Mouse (Mus musculus): ENCODE results near the gene Gcc2.
A peak's percentile ranks its signal among the peaks of the same experiment; 100 is the strongest.
"Not testable (repeated sequence)": the region's sequence is repeated elsewhere in the genome, so short reads cannot be mapped to it uniquely, and the experiment has no call there.

Gcc2 gene

GRCm38 (mm10) chr10:58232641-58232969, 22.7 kb upstream of the Gcc2 start, which contains the start of gene Duxf3:
Duxf3 (minus strand) TSS chr10:58232675.
- DNase-seq: not testable (repeated sequence)

- not testable (repeated sequence) for DNase-seq
Observed at GRCm38 (mm10) chr10:58233054-58233739, 22.1 kb upstream of the Gcc2 start.

DNA sequence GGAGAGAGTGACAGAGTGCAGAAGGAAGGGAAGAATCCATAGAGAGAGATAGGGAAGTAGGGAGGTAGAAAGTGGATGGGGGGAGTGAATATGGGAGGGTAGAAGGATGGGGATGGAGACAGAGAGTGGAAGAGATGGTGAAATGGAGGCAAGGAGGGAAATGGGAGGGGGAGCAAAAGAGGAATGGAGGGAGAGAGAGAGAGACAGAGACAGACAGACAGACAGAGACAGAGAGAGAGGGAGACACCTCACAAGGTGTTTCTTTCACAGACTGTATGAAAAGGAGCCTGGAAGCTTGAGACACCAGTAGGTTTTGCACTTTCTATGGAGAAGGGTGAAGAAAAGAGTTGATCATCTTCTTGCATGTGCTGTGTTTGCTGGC, 21.6 kb upstream of the Gcc2 start:
- not testable (repeated sequence) for DNase-seq

DNA sequence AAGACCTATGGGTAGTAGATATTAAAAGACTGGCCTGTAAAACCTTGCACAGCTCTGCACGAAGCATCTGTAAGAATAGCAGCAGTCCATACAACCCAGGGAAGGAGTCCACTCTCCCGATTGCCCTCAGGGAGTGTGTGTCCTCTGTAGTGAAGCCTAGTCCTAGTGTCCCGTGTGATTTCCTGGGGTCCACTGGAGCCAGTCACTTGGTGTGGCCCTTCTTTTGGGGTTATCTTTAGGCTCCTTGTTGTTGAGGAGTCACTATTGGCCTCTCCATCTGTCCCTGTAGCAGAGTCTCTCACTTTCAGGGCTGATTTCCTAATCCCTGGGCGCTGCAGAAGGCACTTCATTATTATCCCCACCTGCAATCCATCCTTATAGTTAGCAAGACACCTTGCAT, 20.3 kb upstream of the Gcc2 start:
- not testable (repeated sequence) for DNase-seq

DNA sequence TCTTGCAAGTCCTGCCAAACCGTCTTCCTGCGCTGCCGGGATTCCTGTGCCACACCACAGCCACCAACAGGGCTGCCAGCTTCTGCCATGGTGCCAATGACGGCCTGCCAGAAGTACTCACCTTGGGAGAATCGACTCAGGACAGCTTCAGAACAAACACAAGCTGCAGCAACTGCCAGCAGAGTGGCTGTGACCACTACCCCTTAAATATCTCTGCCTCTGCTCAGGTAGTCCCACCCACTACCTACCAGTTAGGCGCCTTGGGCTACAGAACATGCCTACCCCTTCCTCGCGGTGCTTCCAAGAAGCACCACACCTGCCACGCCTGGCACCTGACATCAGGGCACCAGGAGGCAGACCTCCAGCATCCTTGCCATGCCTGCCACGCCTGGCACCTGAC, 18.7 kb upstream of the Gcc2 start, which contains the start of gene Gm4981:
TSS of gene Gm4981 (minus strand) at position 89 of the 400 bp plus-strand sequence.
- no peak for DNase-seq

- peak; percentile 60 for DNase-seq
Observed at GRCm38 (mm10) chr10:58238984-58239740, 16.1 kb upstream of the Gcc2 start.

DNA sequence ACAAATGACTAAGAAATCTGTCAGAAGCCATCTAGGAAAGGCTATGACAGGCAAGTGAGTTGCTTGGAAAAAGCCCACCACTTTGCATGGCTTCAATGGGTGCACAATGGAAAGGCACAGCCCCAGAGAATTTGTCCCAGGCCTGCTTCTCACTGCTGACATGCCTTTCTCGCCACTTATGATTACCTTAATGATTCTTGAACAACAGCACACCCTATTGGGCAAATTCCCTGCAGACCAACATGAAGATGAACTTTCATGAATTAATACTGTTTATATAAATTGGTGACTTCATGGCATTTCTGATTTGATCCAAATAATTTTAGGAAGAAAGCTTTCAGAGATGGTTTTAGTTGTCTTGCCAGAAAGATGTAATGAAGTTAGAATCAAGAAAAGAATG, 5.8 kb upstream of the Gcc2 start:
- DNase-seq: no peak

- no peak for DNase-seq
Observed at GRCm38 (mm10) chr10:58254635-58255175, 592 bp upstream of the Gcc2 start.

GRCm38 (mm10) chr10:58255954-58256353, 657 bp downstream of the Gcc2 start:
- DNase-seq: no peak

GRCm38 (mm10) chr10:58258466-58258865, 3.2 kb downstream of the Gcc2 start:
- DNase-seq: no peak

GRCm38 (mm10) chr10:58282238-58282637, 26.9 kb downstream of the Gcc2 start:
- DNase-seq: no peak

GRCm38 (mm10) chr10:58290742-58291141, 35.4 kb downstream of the Gcc2 start:
- DNase-seq: no peak

GRCm38 (mm10) chr10:58294246-58294645, 38.9 kb downstream of the Gcc2 start:
- DNase-seq: no peak

DNA sequence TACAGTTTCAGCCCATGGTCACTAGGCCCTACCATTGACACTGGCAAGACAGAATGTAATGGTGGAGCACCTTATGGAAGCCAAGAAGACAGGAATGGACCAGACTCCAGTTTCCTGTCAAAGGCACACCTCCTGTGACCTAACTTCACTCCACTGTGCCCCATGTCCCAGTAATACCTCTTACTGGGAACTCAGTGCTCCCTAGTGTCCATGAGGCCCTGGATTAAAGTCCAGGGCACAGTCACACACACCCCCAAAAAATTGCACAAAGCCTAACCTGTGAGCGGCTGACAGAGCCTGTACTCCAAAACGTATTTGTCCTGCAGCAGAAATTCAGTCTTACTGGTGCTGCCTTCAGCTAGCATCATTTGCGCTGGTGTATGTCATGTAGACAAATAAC, 40.3 kb downstream of the Gcc2 start:
- DNase-seq: no peak

DNA sequence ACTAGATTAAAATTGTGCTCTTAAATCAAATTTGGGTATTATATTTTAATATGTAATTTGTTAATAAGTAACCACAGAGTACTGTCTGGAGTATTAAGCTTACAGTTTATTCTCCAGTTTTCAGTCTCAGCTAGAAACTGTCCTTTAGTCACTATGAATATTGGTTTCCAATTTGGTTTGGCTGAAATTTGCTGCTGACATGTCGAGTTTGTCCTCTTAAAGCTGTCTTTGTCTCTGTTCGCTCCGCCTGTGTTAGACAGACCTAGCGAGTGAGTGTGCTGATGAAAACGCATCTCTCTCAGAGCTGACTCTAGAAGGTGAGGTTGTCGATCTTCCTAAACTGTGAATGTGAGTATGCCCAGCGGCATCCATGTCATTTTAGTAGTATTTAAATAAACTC, 49.7 kb downstream of the Gcc2 start:
- DNase-seq: no peak

GRCm38 (mm10) chr10:58306897-58307296, 51.6 kb downstream of the Gcc2 start:
- no peak for DNase-seq

DNA sequence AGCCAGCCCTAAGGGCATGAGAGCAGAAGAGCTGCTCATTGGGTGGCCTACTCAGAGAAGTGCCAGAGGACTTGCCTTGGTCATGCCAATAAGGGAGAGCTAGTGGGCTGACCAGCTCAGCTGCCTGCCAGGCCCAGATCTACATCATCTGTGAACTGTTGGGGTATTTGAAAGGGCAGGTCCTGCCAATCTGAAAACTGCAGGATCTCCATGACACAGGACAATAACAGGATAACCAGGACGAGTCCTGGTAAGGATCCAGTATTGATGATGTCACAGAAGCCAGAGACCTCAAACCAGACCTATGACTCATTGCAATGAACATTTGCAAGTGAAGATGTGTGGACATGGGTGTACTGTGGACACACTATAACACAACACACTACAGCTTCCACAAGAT, 55.5 kb downstream of the Gcc2 start:
- DNase-seq: no peak

DNA sequence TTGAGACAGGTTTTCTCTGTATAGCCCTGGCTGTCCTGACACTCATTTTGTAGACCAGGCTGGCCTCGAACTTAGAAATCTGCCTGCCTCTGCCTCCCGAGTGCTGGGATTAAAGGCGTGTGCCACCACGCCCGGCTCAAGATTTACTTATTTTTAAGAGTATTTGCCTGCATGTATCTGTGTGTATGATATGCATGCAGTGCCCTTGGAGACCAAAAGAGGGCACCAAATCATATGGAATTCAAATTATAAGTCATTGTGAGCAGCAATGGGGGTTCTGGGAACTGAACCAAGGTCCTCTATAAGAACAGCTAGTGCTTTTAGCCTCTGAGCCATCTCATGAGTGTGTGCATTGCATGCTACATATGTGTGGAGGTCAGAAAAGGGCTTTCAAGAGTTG, 57.6 kb downstream of the Gcc2 start:
- DNase-seq: no peak

GRCm38 (mm10) chr10:58320881-58321280, 65.6 kb downstream of the Gcc2 start:
- no peak for DNase-seq

DNA sequence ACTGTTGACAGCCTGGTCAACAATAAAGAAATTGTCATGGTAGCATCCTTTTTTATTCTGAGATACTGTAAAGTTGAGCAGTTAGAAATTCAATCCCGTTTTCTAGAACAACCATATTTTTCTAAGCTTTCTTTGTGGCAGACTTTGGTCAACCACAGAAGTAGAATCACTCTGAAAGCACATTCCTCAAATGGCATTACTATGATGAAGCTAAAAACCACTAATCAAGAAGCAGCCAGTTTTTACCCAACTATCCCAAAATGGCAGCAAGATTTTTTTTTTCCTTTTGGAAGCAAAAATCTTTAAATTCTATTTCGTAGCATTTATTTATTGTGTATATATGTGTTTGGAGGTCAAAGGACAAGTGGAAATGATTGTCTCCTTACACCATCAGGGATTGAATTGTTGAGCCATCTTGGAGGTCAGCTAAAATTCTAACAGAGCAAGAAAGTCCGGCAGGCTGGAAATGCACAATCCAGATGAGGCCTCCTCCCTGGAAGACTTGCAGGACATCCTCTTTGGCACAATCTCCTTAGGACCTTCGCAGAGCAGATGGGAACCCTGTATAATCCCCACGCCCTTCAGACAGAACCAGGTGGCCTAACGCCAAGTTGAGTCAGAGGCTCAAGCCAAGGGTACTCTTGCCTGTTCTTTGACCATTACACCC, 67.2 kb downstream of the Gcc2 start:
- no peak for DNase-seq

GRCm38 (mm10) chr10:58323028-58323991, 68.0 kb downstream of the Gcc2 start, which contains the start of gene Lims1:
Lims1 (plus strand) TSS chr10:58323466.
- DNase-seq: peak; percentile 95

DNA sequence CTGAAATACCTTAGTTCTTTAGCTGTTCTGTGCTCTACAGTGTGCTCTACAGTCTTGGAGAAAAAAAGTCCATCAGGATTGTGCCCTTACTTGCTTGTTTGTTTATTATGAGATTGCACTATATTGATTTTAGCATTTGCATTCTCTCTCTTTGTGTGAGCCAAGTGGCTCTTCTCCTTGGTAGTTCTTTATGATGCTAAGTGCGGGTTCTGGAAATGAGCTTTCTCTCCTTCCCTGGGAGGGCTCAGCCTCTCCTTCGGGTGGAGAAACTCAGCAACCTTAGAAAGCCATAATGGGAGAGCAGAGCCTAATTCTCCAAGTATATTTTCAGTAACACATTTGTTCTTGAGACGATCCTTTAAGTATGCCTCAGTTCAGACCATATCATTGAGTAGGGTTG, 71.0 kb downstream of the Gcc2 start:
- no peak for DNase-seq
